In genomic region chr15:84123075-84123474, GRCm38 (mm10) we compare ENCODE assay signal across 37 mouse cellular contexts. TPM values are rescaled to one million over a fixed set of nuclear protein-coding genes. Genes with fewer than 3 reads are reported as not detected.
"Had no signal": no experiment of that assay in that cellular context is flagged by ENCODE, and none has a peak within 500 bp of the region (broad histone marks: within the 10 kb centered on the region; RNA-seq: fewer than 3 reads in every experiment).

Gene Pnpla5, minus strand, starts transcription at chr15:84123175.

- H3K9me3 ChIP-seq: limb, embryonic 10.5 days; limb, embryonic 12.5 days; limb, embryonic 13.5 days; limb, embryonic 15.5 days; liver, embryonic 12.5 days; liver, embryonic 13.5 days; liver, embryonic 15.5 days; lung, embryonic 15.5 days; megakaryocyte, embryonic 14.5 days; midbrain, embryonic 10.5 days; midbrain, embryonic 12.5 days; midbrain, embryonic 13.5 days; midbrain, embryonic 15.5 days; neural tube, embryonic 12.5 days had no signal

- H3K4me1 ChIP-seq: limb, embryonic 10.5 days; limb, embryonic 12.5 days; limb, embryonic 13.5 days; limb, embryonic 15.5 days; liver, embryonic 12.5 days; liver, embryonic 13.5 days; lung, embryonic 15.5 days; midbrain, embryonic 12.5 days; midbrain, embryonic 13.5 days; midbrain, embryonic 15.5 days; neural tube, embryonic 12.5 days had no signal

- H3K4me3 ChIP-seq: limb, embryonic 10.5 days; limb, embryonic 12.5 days; limb, embryonic 13.5 days; limb, embryonic 15.5 days; liver, embryonic 12.5 days; liver, embryonic 13.5 days; liver, embryonic 15.5 days; lung, embryonic 15.5 days; megakaryocyte, embryonic 14.5 days; midbrain, embryonic 10.5 days; midbrain, embryonic 12.5 days; midbrain, embryonic 13.5 days; midbrain, embryonic 15.5 days; myocyte; neural tube, embryonic 12.5 days had no signal

- H3K36me3 ChIP-seq: limb, embryonic 10.5 days; limb, embryonic 12.5 days; limb, embryonic 13.5 days; limb, embryonic 15.5 days; liver, embryonic 12.5 days; liver, embryonic 13.5 days; liver, embryonic 15.5 days; lung, embryonic 15.5 days; midbrain, embryonic 10.5 days; midbrain, embryonic 12.5 days; midbrain, embryonic 13.5 days; midbrain, embryonic 15.5 days; neural tube, embryonic 12.5 days had no signal

- H3K27ac ChIP-seq: limb, embryonic 10.5 days; limb, embryonic 12.5 days; limb, embryonic 13.5 days; limb, embryonic 15.5 days; liver, embryonic 12.5 days; liver, embryonic 13.5 days; liver, embryonic 14.5 days; liver, embryonic 15.5 days; lung, embryonic 15.5 days; macrophage; midbrain, embryonic 10.5 days; midbrain, embryonic 12.5 days; midbrain, embryonic 13.5 days; midbrain, embryonic 15.5 days; neural tube, embryonic 12.5 days had no signal

- DNase-seq: left cerebral cortex, postnatal 4 days; liver; liver, embryonic 13.5 days; liver, postnatal 0 days; lung, adult 18-20 months; lung, adult 2 months; lung, embryonic 14.5 days; lung, postnatal 10 days; lung, postnatal 14 days; lung, postnatal 36 days; lung, postnatal 4 days; midbrain, embryonic 14.5 days had no signal

- H3K9ac ChIP-seq: limb, embryonic 12.5 days; limb, embryonic 13.5 days; limb, embryonic 15.5 days; liver, embryonic 12.5 days; liver, embryonic 13.5 days; liver, embryonic 14.5 days; liver, embryonic 15.5 days; liver, postnatal 0 days; lung, embryonic 14.5 days; lung, embryonic 15.5 days; midbrain, embryonic 12.5 days; midbrain, embryonic 13.5 days; midbrain, embryonic 15.5 days; neural tube, embryonic 12.5 days had no signal

RNA-seq across cellular contexts. Expression of gene Pnpla5, which starts in this region (rescaled TPM):
- total RNA-seq: left cerebral cortex, postnatal 10 days; left cerebral cortex, postnatal 14 days; left cerebral cortex, postnatal 25 days; left cerebral cortex, postnatal 36 days; left cerebral cortex, postnatal 4 days; megakaryocyte progenitor cell, adult 5-6 weeks; megakaryocyte, adult 5-6 weeks; megakaryocyte-erythroid progenitor cell, adult 5-6 weeks; midbrain, postnatal 0 days; monocyte, adult 5-6 weeks had no signal
